Mouse (Mus musculus): ENCODE results near the gene Zfp992. TPM values are rescaled to one million over a fixed set of nuclear protein-coding genes. Genes with fewer than 3 reads are reported as not detected.
"Not testable (repeated sequence)": the region's sequence is repeated elsewhere in the genome, so short reads cannot be mapped to it uniquely, and the experiment has no call there.

Gene Zfp992
- total RNA-seq, 2 experiments from 2014 or later: 0.62 to 0.64 TPM

- intact Hi-C loops (cut with DNase I); DNase-seq: not testable (repeated sequence)
These were observed 63.0 kb downstream of the Zfp992 start for GRCm38 (mm10) chr4:146511871-146512270.

- intact Hi-C loops (cut with DNase I): no loop called here
- no peak for DNase-seq
These were observed 67.7 kb downstream of the Zfp992 start for GRCm38 (mm10) chr4:146516474-146516873.

GRCm38 (mm10) chr4:146517150-146517549 is 68.3 kb downstream of the Zfp992 start:
- intact Hi-C loops (cut with DNase I); DNase-seq: not testable (repeated sequence)

Other genes starting within 250 kb of the Zfp992 start
- under 1 TPM; 0.12 to 0.18 TPM for gene Zfp981, start 53.0 kb downstream of the Zfp992 start, total RNA-seq (2021)
- gene Zfp993, start 161.9 kb downstream of the Zfp992 start, total RNA-seq (2021): 1 to 10 TPM in 1 of 2 experiments, under 1 TPM in 1; 0.74 to 2.9 TPM

Data from gastrocnemius, postnatal 36 days (tissue).